Mouse (Mus musculus) naive thymus-derived CD4-positive, alpha-beta T cell, adult 5 months (primary cell): ENCODE measurements around the gene Plpp6. TPM values are rescaled to one million over a fixed set of nuclear protein-coding genes. Genes with fewer than 3 reads are reported as not detected.

ENCODE experiments used
- polyA plus RNA-seq: library from polyadenylated mRNA; unstranded; fragments of 100-300 nt; shearing (Covaris generic); gene quantifications from one replicate; pipeline ENCODE4 v1.2.1, GENCODE M21; 2017

Gene Plpp6
- polyA plus RNA-seq = 14.1 TPM

DNA sequence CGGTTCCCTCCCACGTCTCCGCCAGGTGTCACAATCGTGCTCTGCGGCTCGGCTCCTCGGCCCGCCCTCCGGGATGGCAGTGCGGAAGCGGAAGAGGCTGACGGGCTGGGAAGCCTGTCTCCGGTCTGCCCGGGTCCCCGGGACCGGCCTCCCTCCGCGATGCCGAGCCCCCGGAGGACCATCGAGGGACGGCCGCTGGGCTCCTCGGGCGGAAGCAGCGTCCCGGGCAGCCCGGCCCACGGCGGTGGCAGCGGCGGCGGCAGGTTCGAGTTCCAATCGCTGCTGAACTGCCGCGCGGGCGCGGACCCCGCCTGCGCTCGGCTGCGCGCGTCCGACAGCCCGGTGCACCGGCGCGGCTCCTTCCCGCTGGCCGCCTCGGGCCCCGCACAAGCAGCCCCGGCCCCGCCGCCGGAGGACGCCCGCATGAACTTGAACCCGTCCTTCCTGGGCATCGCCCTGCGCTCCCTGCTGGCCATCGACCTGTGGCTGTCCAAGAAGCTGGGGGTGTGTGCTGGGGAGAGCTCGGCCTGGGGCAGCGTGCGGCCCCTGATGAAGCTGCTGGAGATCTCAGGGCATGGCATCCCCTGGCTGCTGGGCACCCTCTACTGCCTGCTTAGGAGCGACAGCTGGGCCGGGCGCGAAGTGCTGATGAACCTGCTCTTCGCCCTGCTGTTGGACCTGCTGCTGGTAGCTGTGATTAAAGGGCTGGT lies at the start of gene Plpp6:
Gene Plpp6, plus strand, starts transcription at position 112 of the 710 bp plus-strand sequence.

DNA sequence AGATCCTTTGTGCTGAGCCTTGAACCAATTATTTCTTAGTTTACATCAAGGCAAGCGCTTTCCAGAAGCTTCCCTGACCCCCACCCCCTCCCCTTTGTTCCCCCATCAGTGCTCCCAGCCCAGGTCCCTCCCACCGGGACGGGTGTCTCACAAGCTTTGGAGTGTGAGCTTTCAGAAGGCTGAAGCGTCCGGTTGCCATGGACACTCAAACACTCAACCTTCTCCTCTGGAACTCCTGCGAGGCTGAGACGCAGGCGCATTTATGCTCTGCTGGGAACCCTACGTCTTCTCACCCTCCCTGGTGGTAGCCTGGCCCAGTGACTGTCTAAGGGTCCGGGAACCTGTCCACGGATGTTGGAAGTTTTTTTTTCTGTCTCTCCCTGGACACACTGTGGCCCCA lies 3.9 kb downstream of the Plpp6 start, which contains the start of gene 4430402I18Rik:
Gene 4430402I18Rik, minus strand, starts transcription at position 149 of the 400 bp plus-strand sequence.

DNA sequence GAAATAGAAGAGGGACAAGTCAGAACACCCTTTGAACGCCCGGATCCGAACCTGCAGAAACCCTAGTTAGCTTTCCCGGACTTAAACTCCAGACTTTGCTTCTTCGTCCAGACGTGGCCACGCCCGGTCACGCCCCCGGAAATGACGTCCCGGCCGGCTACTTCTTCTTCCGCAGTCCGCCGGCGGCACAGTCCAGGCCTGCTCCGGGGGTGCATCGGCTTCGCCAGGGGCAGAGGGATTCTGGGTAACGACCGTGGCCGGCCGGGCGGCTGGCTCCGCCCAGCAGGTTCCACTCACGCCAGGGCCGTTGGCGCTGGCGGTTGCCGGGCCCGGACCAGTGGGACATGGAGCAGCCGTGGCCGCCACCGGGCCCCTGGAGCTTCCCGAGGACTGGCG lies 26.4 kb downstream of the Plpp6 start, which contains the start of gene Cdc37l1:
Gene Cdc37l1, plus strand, starts transcription at position 159 of the 396 bp plus-strand sequence.

Other genes starting within 250 kb of the Plpp6 start
- not detected for gene Slc1a1, start 128.9 kb upstream of the Plpp6 start, polyA plus RNA-seq
- not detected for gene 4430402I18Rik, start 3.8 kb downstream of the Plpp6 start, polyA plus RNA-seq
- 57.6 TPM for gene Cdc37l1, start 26.4 kb downstream of the Plpp6 start, polyA plus RNA-seq
- 25.7 TPM for gene Ak3, start 84.0 kb downstream of the Plpp6 start, polyA plus RNA-seq
- gene Rcl1, start 137.4 kb downstream of the Plpp6 start, polyA plus RNA-seq = 64.3 TPM